Mouse (Mus musculus) testis, adult 2 months (tissue): ENCODE results near the gene Meox2. TPM values are rescaled to one million over a fixed set of nuclear protein-coding genes. Genes with fewer than 3 reads are reported as not detected.

Experiments
- H3K27ac ChIP-seq: fragments of 200-500 bp; 2 replicates; pipeline ENCODE4 v1.5.1; 2012; ENCODE audit warnings: low read depth, low read length; ENCODE audit not compliant: control insufficient read depth, insufficient read depth
- H3K27me3 ChIP-seq: fragments of 200-500 bp; 2 replicates; pipeline ENCODE4 v1.6.1; 2012; ENCODE audit warnings: mild to moderate bottlenecking, low read length, moderate library complexity; ENCODE audit not compliant: control insufficient read depth, insufficient read depth
- H3K36me3 ChIP-seq: fragments of 200-500 bp; 2 replicates; pipeline ENCODE4 v1.6.1; 2012; ENCODE audit warnings: mild to moderate bottlenecking, low read length; ENCODE audit not compliant: control insufficient read depth, insufficient read depth
- H3K4me1 ChIP-seq: fragments of 200-500 bp; 2 replicates; pipeline ENCODE4 v1.6.1; 2012; ENCODE audit warnings: low read length; ENCODE audit not compliant: control insufficient read depth, insufficient read depth
- H3K4me3 ChIP-seq: fragments of 200-500 bp; 2 replicates; pipeline ENCODE4 v1.5.1; 2012; ENCODE audit warnings: low read depth, mild to moderate bottlenecking, low read length, moderate library complexity, mixed read lengths; ENCODE audit not compliant: control insufficient read depth
- CTCF ChIP-seq: fragments of 200-500 bp; IDR thresholded peaks from 2 replicates; pipeline ENCODE4 v1.5.1; 2012; ENCODE audit warnings: low read depth, mild to moderate bottlenecking, inconsistent platforms, low read length, moderate library complexity; ENCODE audit not compliant: control insufficient read depth, insufficient read depth, insufficient replicate concordance
- POLR2A ChIP-seq: fragments of 200-500 bp; IDR thresholded peaks from 2 replicates; pipeline ENCODE4 v1.6.1; 2012; ENCODE audit warnings: low read depth, mild to moderate bottlenecking, inconsistent platforms, low read length, moderate library complexity; ENCODE audit not compliant: control insufficient read depth
- polyA plus RNA-seq: library from polyadenylated mRNA; depleted of rRNA; stranded (reverse); fragments of >200 nt; gene quantifications from 2 replicates; pipeline ENCODE4 v1.2.3, GENCODE M21; 2012; rRNA removed

Gene Meox2
- polyA plus RNA-seq, 1 experiment = not detected

DNA sequence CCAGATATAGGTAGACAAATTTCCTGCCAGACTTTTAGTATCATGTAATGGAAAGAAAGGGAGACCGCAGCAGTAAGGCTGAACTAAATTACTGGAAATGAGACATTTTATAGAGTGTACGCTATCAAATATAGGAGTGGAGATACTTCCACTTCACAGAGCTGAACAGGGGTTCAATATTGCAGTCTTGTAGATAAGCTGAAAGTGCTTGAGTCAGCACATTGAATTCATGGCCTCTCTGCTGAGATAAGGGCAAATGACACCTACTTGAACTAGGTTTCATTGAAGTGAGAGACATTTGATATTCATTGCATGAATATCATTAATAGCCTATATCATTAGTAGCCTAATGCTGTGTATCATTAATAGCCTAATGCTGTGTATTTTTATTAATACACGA, 65.0 kb downstream of the Meox2 start:
- Histone ChIP-seq H3K27me3 (no peaks in the 10 kb centered on the region), H3K27ac (no peak overlapping the region), H3K36me3 (no peaks in the 10 kb centered on the region), H3K4me1 (0 out of 2 replicates have a peak, but pooled peaks cover 2% of the 10 kb centered on the region), H3K4me3 (no peak overlapping the region)
- TF ChIP-seq CTCF (no peak), POLR2A (no peak)

DNA sequence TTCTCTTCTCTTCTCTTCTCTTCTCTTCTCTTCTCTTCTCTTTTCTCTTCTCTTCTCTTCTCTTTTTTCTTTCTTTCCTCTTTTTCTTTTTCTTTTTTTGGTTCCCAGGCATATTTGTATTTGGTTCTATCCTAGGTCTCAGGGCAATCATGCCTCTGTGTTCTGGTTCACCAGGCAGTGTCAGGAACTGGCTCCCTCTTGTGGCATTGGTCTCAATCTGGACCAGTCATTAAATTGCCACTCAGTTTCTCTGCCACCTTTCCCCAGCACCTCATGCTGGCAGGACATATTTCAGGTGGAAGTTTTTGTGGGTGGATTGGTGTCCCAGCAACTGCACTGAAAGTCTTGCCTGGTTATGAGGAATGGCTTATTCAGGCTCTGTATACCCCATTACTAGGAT, 75.3 kb downstream of the Meox2 start:
- H3K36me3 ChIP-seq = no peaks in the 10 kb centered on the region
- TF ChIP-seq CTCF = no peak
- no peak for TF ChIP-seq POLR2A
- H3K4me3 ChIP-seq = no peak overlapping the region
- no peaks in the 10 kb centered on the region for H3K27me3 ChIP-seq
- H3K27ac ChIP-seq = no peak overlapping the region
- no peaks in the 10 kb centered on the region for H3K4me1 ChIP-seq

DNA sequence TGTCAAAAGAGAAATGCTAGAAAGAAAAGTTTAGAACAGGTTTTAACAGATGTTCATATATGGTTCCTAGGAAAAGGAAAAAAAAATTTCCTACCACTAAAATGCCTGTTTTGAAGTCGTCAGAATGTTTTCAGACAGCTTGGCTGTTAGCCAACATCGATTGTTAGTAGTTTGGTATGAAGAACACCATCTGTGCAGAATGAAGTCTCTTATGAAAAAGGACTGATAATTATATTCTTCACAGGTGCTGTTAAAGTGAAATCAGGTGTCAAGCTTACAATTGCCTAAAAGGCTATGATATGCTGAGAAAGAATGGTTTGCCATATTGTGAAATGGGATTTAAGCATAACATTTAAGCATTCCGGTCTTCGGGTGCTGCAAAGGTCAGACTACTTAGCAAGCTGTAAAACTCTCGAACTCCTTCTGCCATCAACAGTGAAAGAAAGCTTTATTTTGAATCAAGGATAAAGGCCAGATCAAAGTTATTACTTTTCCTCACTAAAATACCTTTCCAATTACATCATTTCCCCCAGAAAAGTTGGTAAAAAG, 80.7 kb downstream of the Meox2 start:
- no peaks in the 10 kb centered on the region for H3K4me1 ChIP-seq
- TF ChIP-seq CTCF = no peak
- no peak for TF ChIP-seq POLR2A
- H3K27me3 ChIP-seq = no peaks in the 10 kb centered on the region
- no peak overlapping the region for H3K27ac ChIP-seq
- no peak overlapping the region for H3K4me3 ChIP-seq
- no peaks in the 10 kb centered on the region for H3K36me3 ChIP-seq

Other genes with a start within 250 kb of the Meox2 start
- gene Agmo, start 133.1 kb downstream of the Meox2 start, polyA plus RNA-seq = 0.34 and 0.40 TPM in 2 replicates